Mouse (Mus musculus): ENCODE measurements around the gene Ctcfl. TPM values are rescaled to one million over a fixed set of nuclear protein-coding genes. Genes with fewer than 3 reads are reported as not detected.

The Ctcfl gene
- total and polyA plus RNA-seq, 2 experiments from 2014 or later, result 0.26 TPM; not detected in 1

GRCm38 (mm10) chr2:173138323-173139239, 19.3 kb upstream of the Ctcfl start:
- Histone ChIP-seq H3K9ac (replicated peaks; ENCODE audit: low read depth, low read length) (no peak overlapping the region), H3K27ac (ENCODE audit: low read depth) (no peak overlapping the region), H3K27me3 (ENCODE audit: control insufficient read depth, insufficient read depth, low read length) (peaks cover 5% of the 10 kb centered on the region; the same call in 1 of the 2 replicates), H3K9me3 (replicated peaks; ENCODE audit: control insufficient read depth, low read length) (no peaks in the 10 kb centered on the region), H3K4me3 (ENCODE audit: low read depth, low read length) (no peak overlapping the region), H3K36me3 (replicated peaks; ENCODE audit: control insufficient read depth, insufficient read depth, low read length) (no peaks in the 10 kb centered on the region), H3K4me1 (ENCODE audit: control insufficient read depth, insufficient read depth) (0 out of 2 replicates have a peak, but pooled peaks cover 4% of the 10 kb centered on the region), H3K4me2 (ENCODE audit: low read depth, low read length) (no peak overlapping the region)
- no peak for TF ChIP-seq CTCF (IDR thresholded peaks at IDR 0.05; ENCODE audit: low read depth)
- TF ChIP-seq EP300 (IDR thresholded peaks at IDR 0.05; ENCODE audit: low read depth), result no peak
- 63% methylated on average over 15 of the region's 15 CpGs for WGBS
- no peak for DNase-seq (ENCODE audit: low spot score)
- ATAC-seq (ENCODE audit: insufficient read depth, low read depth), result no peak

GRCm38 (mm10) chr2:173134695-173135094, 15.4 kb upstream of the Ctcfl start:
- H3K4me1 ChIP-seq (ENCODE audit: control insufficient read depth, insufficient read depth), result peaks cover 11% of the 10 kb centered on the region; the same call in 1 of the 2 replicates
- DNase-seq (ENCODE audit: low spot score) (peak; percentile 69), ATAC-seq (ENCODE audit: insufficient read depth, low read depth) (peak; percentile 77)
- no peaks in the 10 kb centered on the region for H3K27me3 ChIP-seq (ENCODE audit: control insufficient read depth, insufficient read depth, low read length)
- H3K4me3 ChIP-seq (ENCODE audit: low read depth, low read length), result no peak overlapping the region
- 11% methylated on average over 9 of the region's 9 CpGs for WGBS
- H3K4me2 ChIP-seq (ENCODE audit: low read depth, low read length), result no peak overlapping the region
- TF ChIP-seq CTCF (IDR thresholded peaks at IDR 0.05; ENCODE audit: low read depth), result no peak
- no peak for TF ChIP-seq EP300 (IDR thresholded peaks at IDR 0.05; ENCODE audit: low read depth)
- H3K9ac ChIP-seq (replicated peaks; ENCODE audit: low read depth, low read length), result no peak overlapping the region
- H3K36me3 ChIP-seq (replicated peaks; ENCODE audit: control insufficient read depth, insufficient read depth, low read length), result no peaks in the 10 kb centered on the region
- no peaks in the 10 kb centered on the region for H3K9me3 ChIP-seq (replicated peaks; ENCODE audit: control insufficient read depth, low read length)
- H3K27ac ChIP-seq (ENCODE audit: low read depth), result 0 out of 2 replicates have a peak overlapping the region, but pooled peaks have one; percentile 2

- H3K27ac ChIP-seq (ENCODE audit: low read depth), result no peak overlapping the region
- WGBS, result 77% methylated on average over 8 of the region's 8 CpGs
- DNase-seq (ENCODE audit: low spot score) (no peak), ATAC-seq (ENCODE audit: insufficient read depth, low read depth) (no peak)
- no peaks in the 10 kb centered on the region for H3K27me3 ChIP-seq (ENCODE audit: control insufficient read depth, insufficient read depth, low read length)
- H3K36me3 ChIP-seq (replicated peaks; ENCODE audit: control insufficient read depth, insufficient read depth, low read length), result no peaks in the 10 kb centered on the region
- no peak overlapping the region for H3K9ac ChIP-seq (replicated peaks; ENCODE audit: low read depth, low read length)
- H3K9me3 ChIP-seq (replicated peaks; ENCODE audit: control insufficient read depth, low read length), result no peaks in the 10 kb centered on the region
- no peak overlapping the region for H3K4me2 ChIP-seq (ENCODE audit: low read depth, low read length)
- no peak for TF ChIP-seq EP300 (IDR thresholded peaks at IDR 0.05; ENCODE audit: low read depth)
- TF ChIP-seq CTCF (IDR thresholded peaks at IDR 0.05; ENCODE audit: low read depth), result no peak
- H3K4me1 ChIP-seq (ENCODE audit: control insufficient read depth, insufficient read depth), result peaks cover 7% of the 10 kb centered on the region; the same call in 1 of the 2 replicates
- no peak overlapping the region for H3K4me3 ChIP-seq (ENCODE audit: low read depth, low read length)
These were observed 13.5 kb upstream of the Ctcfl start for GRCm38 (mm10) chr2:173132794-173133300.

GRCm38 (mm10) chr2:173132262-173132661, 12.9 kb upstream of the Ctcfl start:
- Histone ChIP-seq H3K9me3 (replicated peaks; ENCODE audit: control insufficient read depth, low read length) (no peaks in the 10 kb centered on the region), H3K9ac (replicated peaks; ENCODE audit: low read depth, low read length) (no peak overlapping the region), H3K27ac (ENCODE audit: low read depth) (no peak overlapping the region), H3K27me3 (ENCODE audit: control insufficient read depth, insufficient read depth, low read length) (no peaks in the 10 kb centered on the region), H3K36me3 (replicated peaks; ENCODE audit: control insufficient read depth, insufficient read depth, low read length) (no peaks in the 10 kb centered on the region), H3K4me3 (ENCODE audit: low read depth, low read length) (no peak overlapping the region), H3K4me1 (ENCODE audit: control insufficient read depth, insufficient read depth) (peaks cover 7% of the 10 kb centered on the region; the same call in 1 of the 2 replicates), H3K4me2 (ENCODE audit: low read depth, low read length) (no peak overlapping the region)
- WGBS, result 86% methylated on average over 13 of the region's 13 CpGs
- no peak for TF ChIP-seq EP300 (IDR thresholded peaks at IDR 0.05; ENCODE audit: low read depth)
- TF ChIP-seq CTCF (IDR thresholded peaks at IDR 0.05; ENCODE audit: low read depth), result no peak
- no peak for DNase-seq (ENCODE audit: low spot score)
- no peak for ATAC-seq (ENCODE audit: insufficient read depth, low read depth)

GRCm38 (mm10) chr2:173129111-173129510, 9.8 kb upstream of the Ctcfl start:
- H3K4me2 ChIP-seq (ENCODE audit: low read depth, low read length), result no peak overlapping the region
- no peaks in the 10 kb centered on the region for H3K36me3 ChIP-seq (replicated peaks; ENCODE audit: control insufficient read depth, insufficient read depth, low read length)
- DNase-seq (ENCODE audit: low spot score) (no peak), ATAC-seq (ENCODE audit: insufficient read depth, low read depth) (no peak)
- H3K4me3 ChIP-seq (ENCODE audit: low read depth, low read length), result no peak overlapping the region
- H3K4me1 ChIP-seq (ENCODE audit: control insufficient read depth, insufficient read depth), result peaks cover 7% of the 10 kb centered on the region; the same call in 1 of the 2 replicates
- WGBS, result 66% methylated on average over 2 of the region's 2 CpGs
- H3K27me3 ChIP-seq (ENCODE audit: control insufficient read depth, insufficient read depth, low read length), result no peaks in the 10 kb centered on the region
- H3K9ac ChIP-seq (replicated peaks; ENCODE audit: low read depth, low read length), result no peak overlapping the region
- no peak overlapping the region for H3K27ac ChIP-seq (ENCODE audit: low read depth)
- no peak for TF ChIP-seq CTCF (IDR thresholded peaks at IDR 0.05; ENCODE audit: low read depth)
- TF ChIP-seq EP300 (IDR thresholded peaks at IDR 0.05; ENCODE audit: low read depth), result no peak
- no peaks in the 10 kb centered on the region for H3K9me3 ChIP-seq (replicated peaks; ENCODE audit: control insufficient read depth, low read length)
